Mouse (Mus musculus) embryo, embryonic 11 days (tissue): Measurements from ENCODE around the gene Ropn1l.

Source experiments
- DNase-seq: peaks from one replicate; pipeline ENCODE4 v3.0.0-alpha.2; 2015

The Ropn1l gene

GRCm38 (mm10) chr15:31404346-31404745 lies 49.2 kb downstream of the Ropn1l start:
- no peak for DNase-seq

GRCm38 (mm10) chr15:31402200-31402892 lies 51.2 kb downstream of the Ropn1l start:
- DNase-seq = no peak

GRCm38 (mm10) chr15:31400974-31401373 lies 52.6 kb downstream of the Ropn1l start:
- no peak for DNase-seq

- no peak for DNase-seq
Measured at GRCm38 (mm10) chr15:31398769-31399168, 54.8 kb downstream of the Ropn1l start.

- no peak for DNase-seq
Measured at GRCm38 (mm10) chr15:31397379-31397778, 56.2 kb downstream of the Ropn1l start.

GRCm38 (mm10) chr15:31396755-31397154 lies 56.8 kb downstream of the Ropn1l start:
- no peak for DNase-seq

- DNase-seq = no peak
Measured at GRCm38 (mm10) chr15:31395986-31396385, 57.6 kb downstream of the Ropn1l start.

GRCm38 (mm10) chr15:31393402-31393801 lies 60.1 kb downstream of the Ropn1l start:
- no peak for DNase-seq

GRCm38 (mm10) chr15:31392705-31393104 lies 60.8 kb downstream of the Ropn1l start:
- DNase-seq = no peak

- DNase-seq = no peak
Measured at GRCm38 (mm10) chr15:31392135-31392534, 61.4 kb downstream of the Ropn1l start.
